Mouse (Mus musculus) cerebellum, adult 2 months (tissue): ENCODE data around the gene Mccc2.

Experiments used
- CTCF ChIP-seq: fragments of 200-500 bp; IDR thresholded peaks from 2 replicates; pipeline ENCODE4 v1.5.1; 2011; ENCODE audit warnings: low read depth, mild to moderate bottlenecking, control low read depth, low read length, moderate library complexity, borderline replicate concordance; ENCODE audit not compliant: insufficient read depth
- POLR2A ChIP-seq: fragments of 200-500 bp; IDR thresholded peaks from 2 replicates; pipeline ENCODE4 v1.6.1; 2011; ENCODE audit warnings: low read length, control low read depth, borderline replicate concordance; ENCODE audit not compliant: insufficient read depth

- no peak for TF ChIP-seq CTCF
- TF ChIP-seq POLR2A = no peak
These were observed 9.4 kb downstream of the Mccc2 start for GRCm38 (mm10) chr13:100005911-100006496.
